Mouse (Mus musculus): Measurements from ENCODE around the gene Kif5a.

DNA sequence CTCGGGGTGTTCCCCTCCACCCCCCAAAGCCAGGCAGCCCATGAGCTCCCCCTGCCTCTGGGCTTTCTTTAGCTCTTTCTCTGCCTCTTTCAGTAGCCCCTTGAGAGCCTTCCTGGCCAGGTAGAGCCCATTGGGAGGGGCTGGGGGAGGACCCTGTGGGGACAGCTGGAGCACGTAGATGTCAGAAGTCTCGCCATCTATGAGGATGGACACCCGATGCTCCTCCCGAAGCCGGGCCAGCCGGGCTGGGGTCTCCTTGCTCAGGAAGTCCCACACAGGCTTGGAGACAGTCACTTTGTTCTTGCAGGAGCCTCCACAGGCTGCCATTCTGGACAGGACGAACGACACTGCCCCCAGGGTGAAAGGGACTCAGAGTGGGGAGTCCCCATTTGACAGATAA, 70.1 kb downstream of the Kif5a start:
- no peak for TF ChIP-seq CTCF (IDR thresholded peaks at IDR 0.05)
- no peak for TF ChIP-seq POLR2A (IDR thresholded peaks at IDR 0.05; ENCODE audit: insufficient read depth, low read depth, low read length)
